Mouse (Mus musculus): Measurements from ENCODE around the gene Rasa3. TPM values are rescaled to one million over a fixed set of nuclear protein-coding genes. Genes with fewer than 3 reads are reported as not detected.

The Rasa3 gene
- polyA plus RNA-seq, 1 experiment from 2014 or later = 28.5 TPM

- peak; percentile 72 for DNase-seq (ENCODE audit: low spot score)
- Histone ChIP-seq H3K4me1 (ENCODE audit: insufficient read depth, low read depth, low read length) (peaks cover 14% of the 10 kb centered on the region; the same call in 1 of the 2 replicates), H3K27ac (ENCODE audit: low read length) (peak overlapping the region; percentile 96), H3K9ac (replicated peaks; ENCODE audit: low read depth) (peak overlapping the region; percentile 79), H3K4me3 (ENCODE audit: low read depth, low read length) (peak overlapping the region; percentile 86), H3K4me2 (replicated peaks; ENCODE audit: low read depth, low read length) (peak overlapping the region; percentile 91), H3K27me3 (replicated peaks; ENCODE audit: insufficient read depth, low read length) (no peaks in the 10 kb centered on the region), H3K36me3 (ENCODE audit: insufficient read depth, low read length) (no peaks in the 10 kb centered on the region), H3K9me3 (ENCODE audit: low read length) (no peaks in the 10 kb centered on the region)
- TF ChIP-seq CTCF (IDR thresholded peaks at IDR 0.05) (peak; percentile 51), EP300 (IDR thresholded peaks at IDR 0.05) (0 out of 2 replicates have a peak, but pooled peaks have one; percentile 7)
- ATAC-seq = peak; percentile 39
- WGBS = 2% methylated on average over 46 of the region's 47 CpGs
These were observed 546 bp downstream of the Rasa3 start for GRCm38 (mm10) chr8:13676701-13677412.

DNA sequence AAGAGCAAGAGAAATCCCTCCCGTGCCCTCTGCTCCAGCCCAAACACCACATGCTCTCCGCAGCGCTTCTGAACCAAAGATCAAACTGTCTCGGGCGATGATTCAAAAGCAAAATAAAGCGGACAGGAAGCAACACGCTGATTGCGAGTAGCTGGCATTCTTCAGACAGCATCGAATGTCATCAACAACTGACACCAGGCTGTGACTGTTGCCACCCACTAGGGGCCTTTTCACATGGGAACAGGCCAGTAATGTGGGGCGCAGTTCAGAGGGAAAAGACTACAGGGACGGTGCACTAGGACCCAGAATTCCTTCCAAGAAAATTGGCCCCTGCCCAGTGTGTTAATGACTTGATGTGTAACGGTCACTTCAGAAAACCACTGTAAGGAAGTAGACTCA, 1.1 kb downstream of the Rasa3 start:
- Histone ChIP-seq H3K36me3 (ENCODE audit: insufficient read depth, low read length) (no peaks in the 10 kb centered on the region), H3K4me2 (replicated peaks; ENCODE audit: low read depth, low read length) (peak overlapping the region; percentile 91), H3K27ac (ENCODE audit: low read length) (peak overlapping the region; percentile 96), H3K27me3 (replicated peaks; ENCODE audit: insufficient read depth, low read length) (no peaks in the 10 kb centered on the region), H3K9me3 (ENCODE audit: low read length) (no peaks in the 10 kb centered on the region), H3K9ac (replicated peaks; ENCODE audit: low read depth) (peak overlapping the region; percentile 79), H3K4me3 (ENCODE audit: low read depth, low read length) (peak overlapping the region; percentile 86), H3K4me1 (ENCODE audit: insufficient read depth, low read depth, low read length) (peaks cover 14% of the 10 kb centered on the region; the same call in 1 of the 2 replicates)
- WGBS = 2% methylated on average over 12 of the region's 12 CpGs
- DNase-seq (ENCODE audit: low spot score) (peak; percentile 95), ATAC-seq (peak; percentile 51)
- TF ChIP-seq EP300 (IDR thresholded peaks at IDR 0.05) (peak; percentile 55), CTCF (IDR thresholded peaks at IDR 0.05) (peak; percentile 59)

DNA sequence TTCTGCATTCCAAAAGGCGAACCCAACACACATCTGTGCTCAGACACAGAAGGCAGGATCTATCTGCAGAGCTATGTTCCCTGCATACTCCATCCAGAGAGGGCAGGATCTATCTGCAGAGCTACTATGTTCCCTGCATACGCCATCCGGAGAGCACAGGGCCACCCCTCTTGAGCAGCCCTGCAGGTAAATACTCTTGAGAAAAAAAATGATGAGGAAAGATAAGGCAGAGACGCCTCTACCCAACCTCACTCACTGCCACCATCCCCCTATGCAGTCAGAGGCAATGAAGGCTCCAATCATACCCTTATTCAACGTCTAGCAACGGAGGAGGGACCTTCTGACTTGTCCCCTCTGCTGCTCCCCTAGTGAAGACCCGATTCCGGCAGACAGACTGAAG, 1.9 kb downstream of the Rasa3 start:
- H3K4me2 ChIP-seq (replicated peaks; ENCODE audit: low read depth, low read length) = peak overlapping the region; percentile 91
- H3K4me1 ChIP-seq (ENCODE audit: insufficient read depth, low read depth, low read length) = peaks cover 14% of the 10 kb centered on the region; the same call in 1 of the 2 replicates
- peak overlapping the region; percentile 96 for H3K27ac ChIP-seq (ENCODE audit: low read length)
- no peaks in the 10 kb centered on the region for H3K36me3 ChIP-seq (ENCODE audit: insufficient read depth, low read length)
- peak; percentile 31 for DNase-seq (ENCODE audit: low spot score)
- H3K4me3 ChIP-seq (ENCODE audit: low read depth, low read length) = peak overlapping the region; percentile 86
- no peaks in the 10 kb centered on the region for H3K9me3 ChIP-seq (ENCODE audit: low read length)
- 18% methylated on average over 8 of the region's 8 CpGs for WGBS
- H3K27me3 ChIP-seq (replicated peaks; ENCODE audit: insufficient read depth, low read length) = no peaks in the 10 kb centered on the region
- peak overlapping the region; percentile 79 for H3K9ac ChIP-seq (replicated peaks; ENCODE audit: low read depth)
- no peak for ATAC-seq
- TF ChIP-seq CTCF (IDR thresholded peaks at IDR 0.05) (no peak), EP300 (IDR thresholded peaks at IDR 0.05) (no peak)

DNA sequence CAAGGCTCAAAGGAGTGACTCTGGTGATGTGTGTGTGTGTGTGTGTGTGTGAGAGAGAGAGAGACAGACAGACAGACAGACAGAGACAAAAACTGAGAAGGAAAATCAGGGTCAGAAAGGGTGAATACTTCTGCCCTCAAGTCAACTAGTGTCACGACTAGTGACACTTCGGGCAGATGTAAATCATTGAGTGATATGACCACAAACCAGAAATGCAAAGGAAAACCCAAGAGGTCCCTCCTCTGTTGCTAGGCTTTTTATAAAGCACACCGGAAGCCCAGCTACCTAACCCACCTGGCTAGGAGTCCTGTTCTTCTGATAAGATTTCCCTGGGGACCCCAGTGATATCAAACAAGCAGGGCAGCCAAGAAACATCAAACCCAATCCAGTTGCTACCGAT, 2.3 kb downstream of the Rasa3 start:
- 35% methylated on average over 4 of the region's 4 CpGs for WGBS
- peaks cover 14% of the 10 kb centered on the region; the same call in 1 of the 2 replicates for H3K4me1 ChIP-seq (ENCODE audit: insufficient read depth, low read depth, low read length)
- no peak for DNase-seq (ENCODE audit: low spot score)

DNA sequence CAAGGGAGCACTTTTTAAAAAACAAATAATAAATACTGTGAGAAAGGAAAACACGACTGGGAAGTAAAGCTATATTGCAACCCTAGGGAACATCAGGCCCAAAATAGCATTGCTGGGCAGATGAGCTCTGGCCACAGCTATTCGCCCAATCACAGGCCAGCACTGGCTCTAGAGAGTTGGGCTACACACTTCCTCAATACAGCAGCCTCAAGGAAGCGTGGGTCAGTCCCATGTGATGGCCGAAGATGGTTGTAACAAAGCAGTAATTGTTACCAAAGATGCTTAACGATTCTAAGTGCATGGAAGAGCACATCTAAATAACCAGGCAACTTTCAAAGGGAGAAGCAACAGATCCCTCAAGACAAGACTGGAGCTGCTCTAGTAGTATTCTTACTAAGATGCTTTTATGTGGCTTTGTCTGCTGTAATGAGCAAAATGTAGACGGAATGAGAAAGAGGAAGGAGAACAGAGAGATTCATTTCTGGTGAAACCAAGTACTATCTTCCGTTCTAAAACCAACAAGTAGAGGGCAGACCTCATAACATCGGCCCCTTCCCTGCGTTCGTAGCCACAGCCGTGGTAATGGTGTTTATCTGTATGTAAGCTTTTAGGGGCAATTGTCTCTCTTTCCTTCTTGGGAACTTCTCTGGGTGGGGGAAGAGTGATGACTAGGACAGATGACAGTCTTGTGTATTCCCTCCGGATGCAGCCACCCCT, 3.0 kb downstream of the Rasa3 start:
- peaks cover 14% of the 10 kb centered on the region; the same call in 1 of the 2 replicates for H3K4me1 ChIP-seq (ENCODE audit: insufficient read depth, low read depth, low read length)
- DNase-seq (ENCODE audit: low spot score) (peak; percentile 60), ATAC-seq (no peak)
- H3K4me2 ChIP-seq (replicated peaks; ENCODE audit: low read depth, low read length) = peak overlapping the region; percentile 91
- peak overlapping the region; percentile 96 for H3K27ac ChIP-seq (ENCODE audit: low read length)
- H3K4me3 ChIP-seq (ENCODE audit: low read depth, low read length) = peak overlapping the region; percentile 86
- WGBS = 43% methylated on average over 12 of the region's 12 CpGs
- H3K27me3 ChIP-seq (replicated peaks; ENCODE audit: insufficient read depth, low read length) = no peaks in the 10 kb centered on the region
- H3K9me3 ChIP-seq (ENCODE audit: low read length) = no peaks in the 10 kb centered on the region
- TF ChIP-seq CTCF (IDR thresholded peaks at IDR 0.05) (peak; percentile 23; the same call in 1 of the 2 replicates), EP300 (IDR thresholded peaks at IDR 0.05) (no peak)
- H3K9ac ChIP-seq (replicated peaks; ENCODE audit: low read depth) = no peak overlapping the region
- H3K36me3 ChIP-seq (ENCODE audit: insufficient read depth, low read length) = no peaks in the 10 kb centered on the region

More for the DNA sequence above, 2.3 kb downstream of the Rasa3 start:
- no peak for ATAC-seq
- peak overlapping the region; percentile 91 for H3K4me2 ChIP-seq (replicated peaks; ENCODE audit: low read depth, low read length)
- peak overlapping the region; percentile 86 for H3K4me3 ChIP-seq (ENCODE audit: low read depth, low read length)
- H3K36me3 ChIP-seq (ENCODE audit: insufficient read depth, low read length) = no peaks in the 10 kb centered on the region
- H3K27me3 ChIP-seq (replicated peaks; ENCODE audit: insufficient read depth, low read length) = no peaks in the 10 kb centered on the region
- H3K9ac ChIP-seq (replicated peaks; ENCODE audit: low read depth) = peak overlapping the region; percentile 79
- H3K27ac ChIP-seq (ENCODE audit: low read length) = peak overlapping the region; percentile 96
- TF ChIP-seq CTCF (IDR thresholded peaks at IDR 0.05) = no peak
- TF ChIP-seq EP300 (IDR thresholded peaks at IDR 0.05) = no peak
- H3K9me3 ChIP-seq (ENCODE audit: low read length) = no peaks in the 10 kb centered on the region

DNA sequence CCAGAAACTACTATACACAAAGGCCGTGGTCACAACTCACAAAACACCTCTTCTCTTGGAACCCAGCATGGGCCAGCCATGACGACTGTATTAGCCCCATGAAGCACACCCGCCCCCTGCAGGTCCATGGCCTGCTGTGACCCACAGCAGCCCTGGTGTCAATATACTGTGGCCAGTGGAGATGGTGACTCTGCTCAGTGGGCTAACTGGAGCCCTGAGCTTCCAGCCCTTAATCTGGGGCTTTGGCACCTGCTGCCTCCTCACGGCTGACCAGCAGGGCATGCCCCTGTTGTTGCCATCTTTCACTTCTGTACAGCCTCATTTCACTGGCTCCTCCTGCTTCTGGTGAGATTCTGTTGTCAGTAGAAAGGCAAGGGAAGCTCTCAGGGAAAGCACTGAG, 4.2 kb downstream of the Rasa3 start:
- Histone ChIP-seq H3K9ac (replicated peaks; ENCODE audit: low read depth) (no peak overlapping the region), H3K4me1 (ENCODE audit: insufficient read depth, low read depth, low read length) (peaks cover 13% of the 10 kb centered on the region; the same call in 1 of the 2 replicates), H3K4me2 (replicated peaks; ENCODE audit: low read depth, low read length) (peak overlapping the region; percentile 91; the same call in 1 of the 2 replicates), H3K4me3 (ENCODE audit: low read depth, low read length) (no peak overlapping the region), H3K27ac (ENCODE audit: low read length) (peak overlapping the region; percentile 44; the same call in 1 of the 2 replicates), H3K9me3 (ENCODE audit: low read length) (no peaks in the 10 kb centered on the region), H3K36me3 (ENCODE audit: insufficient read depth, low read length) (no peaks in the 10 kb centered on the region), H3K27me3 (replicated peaks; ENCODE audit: insufficient read depth, low read length) (no peaks in the 10 kb centered on the region)
- DNase-seq (ENCODE audit: low spot score) (no peak), ATAC-seq (no peak)
- WGBS = 74% methylated on average over 4 of the region's 4 CpGs
- peak; percentile 41 for TF ChIP-seq CTCF (IDR thresholded peaks at IDR 0.05)
- no peak for TF ChIP-seq EP300 (IDR thresholded peaks at IDR 0.05)

Data from lung, postnatal 0 days (tissue).